15 mouse cellular contexts compared by ENCODE assay signal in genomic region chr2:158146971-158147370, GRCm38 (mm10).
"Had no signal": no experiment of that assay in that cellular context is flagged by ENCODE, and none has a peak within 500 bp of the region (broad histone marks: within the 10 kb centered on the region; RNA-seq: fewer than 3 reads in every experiment).

No protein-coding gene starts in this region.

- H3K27ac ChIP-seq: limb, embryonic 12.5 days; limb, embryonic 13.5 days; limb, embryonic 15.5 days; liver, embryonic 14.5 days; liver, embryonic 15.5 days; macrophage; midbrain, embryonic 12.5 days; midbrain, embryonic 13.5 days; midbrain, embryonic 15.5 days; neural tube, embryonic 12.5 days; neural tube, embryonic 13.5 days had no signal

- H3K9ac ChIP-seq: liver, embryonic 14.5 days; midbrain, embryonic 15.5 days; neural tube, embryonic 12.5 days had no signal

- H3K27me3 ChIP-seq: liver, embryonic 15.5 days; lung, embryonic 15.5 days had no signal

- ATAC-seq: midbrain, embryonic 16.5 days had no signal

- H3K9me3 ChIP-seq: limb, embryonic 10.5 days; limb, embryonic 13.5 days; limb, embryonic 15.5 days; liver, embryonic 15.5 days; lung, embryonic 15.5 days; midbrain, embryonic 15.5 days had no signal

- H3K36me3 ChIP-seq: limb, embryonic 10.5 days; limb, embryonic 12.5 days; limb, embryonic 13.5 days; limb, embryonic 15.5 days; lung, embryonic 15.5 days; midbrain, embryonic 10.5 days; midbrain, embryonic 12.5 days; midbrain, embryonic 13.5 days; midbrain, embryonic 15.5 days; neural tube, embryonic 13.5 days had no signal
